Mouse (Mus musculus): Measurements from ENCODE around the gene Cspg5. TPM values are rescaled to one million over a fixed set of nuclear protein-coding genes. Genes with fewer than 3 reads are reported as not detected.

Gene Cspg5
- polyA plus RNA-seq (2016; fragmentation: Nextera tagmentation; extraction: Ambion mirVana), result 25.3 and 31.3 TPM in 2 replicates

GRCm38 (mm10) chr9:110243221-110243833, at the start of gene Cspg5:
Cspg5 (plus strand) TSS chr9:110243783.
- Histone ChIP-seq H3K4me3 (peak within 1 kb of the TSS; percentile 69; the same call in 1 of the 2 replicates), H3K36me3 (peaks cover 32% of the 10 kb centered on the region), H3K27ac (replicated peaks) (no peak within 1 kb of the TSS), H3K4me1 (peaks cover 17% of the 10 kb centered on the region), H3K4me2 (replicated peaks) (peak within 1 kb of the TSS; percentile 99), H3K9ac (replicated peaks) (no peak within 1 kb of the TSS), H3K27me3 (peaks cover 6% of the 10 kb centered on the region; the same call in 1 of the 2 replicates), H3K9me3 (no peaks in the 10 kb centered on the region)
- 91% methylated on average over 7 of the region's 7 CpGs for WGBS
- no peak for ATAC-seq (ENCODE audit: low FRiP score, low read depth)

GRCm38 (mm10) chr9:110199870-110200269, 43.7 kb upstream of the Cspg5 start:
- Histone ChIP-seq H3K27ac (replicated peaks) (no peak overlapping the region), H3K9me3 (no peaks in the 10 kb centered on the region), H3K27me3 (no peaks in the 10 kb centered on the region), H3K9ac (replicated peaks) (no peak overlapping the region), H3K4me3 (no peak overlapping the region), H3K4me2 (replicated peaks) (no peak overlapping the region), H3K36me3 (peaks cover 70% of the 10 kb centered on the region), H3K4me1 (no peaks in the 10 kb centered on the region; the same call in 1 of the 2 replicates)
- 91% methylated on average over 2 of the region's 2 CpGs for WGBS
- no peak for ATAC-seq (ENCODE audit: low FRiP score, low read depth)

- Histone ChIP-seq H3K4me1 (peaks cover 18% of the 10 kb centered on the region), H3K4me3 (no peak overlapping the region), H3K36me3 (peaks cover 73% of the 10 kb centered on the region), H3K27ac (replicated peaks) (peak overlapping the region; percentile 80), H3K9me3 (no peaks in the 10 kb centered on the region), H3K27me3 (no peaks in the 10 kb centered on the region), H3K4me2 (replicated peaks) (no peak overlapping the region), H3K9ac (replicated peaks) (no peak overlapping the region)
- ATAC-seq (ENCODE audit: low FRiP score, low read depth), result peak; percentile 80
- 22% methylated on average over 15 of the region's 15 CpGs for WGBS
These were observed 37.8 kb upstream of the Cspg5 start for GRCm38 (mm10) chr9:110205526-110206404.

GRCm38 (mm10) chr9:110206437-110206836, 37.1 kb upstream of the Cspg5 start:
- Histone ChIP-seq H3K9ac (replicated peaks) (no peak overlapping the region), H3K36me3 (peaks cover 77% of the 10 kb centered on the region), H3K4me3 (no peak overlapping the region), H3K27ac (replicated peaks) (peak overlapping the region; percentile 80; the same call in 1 of the 2 replicates), H3K27me3 (no peaks in the 10 kb centered on the region), H3K4me1 (peaks cover 18% of the 10 kb centered on the region), H3K9me3 (no peaks in the 10 kb centered on the region), H3K4me2 (replicated peaks) (no peak overlapping the region)
- 78% methylated on average over 2 of the region's 2 CpGs for WGBS
- ATAC-seq (ENCODE audit: low FRiP score, low read depth), result no peak

- no peak overlapping the region for H3K9ac ChIP-seq (replicated peaks)
- H3K27me3 ChIP-seq, result no peaks in the 10 kb centered on the region
- no peaks in the 10 kb centered on the region for H3K9me3 ChIP-seq
- no peak overlapping the region for H3K4me3 ChIP-seq
- H3K27ac ChIP-seq (replicated peaks), result no peak overlapping the region
- H3K4me1 ChIP-seq, result peaks cover 18% of the 10 kb centered on the region
- peaks cover 79% of the 10 kb centered on the region for H3K36me3 ChIP-seq
- H3K4me2 ChIP-seq (replicated peaks), result no peak overlapping the region
- no peak for ATAC-seq (ENCODE audit: low FRiP score, low read depth)
- WGBS, result 70% methylated on average over 7 of the region's 7 CpGs
These were observed 35.3 kb upstream of the Cspg5 start for GRCm38 (mm10) chr9:110208265-110208664.

GRCm38 (mm10) chr9:110208967-110209366, 34.6 kb upstream of the Cspg5 start:
- ATAC-seq (ENCODE audit: low FRiP score, low read depth), result no peak
- H3K27ac ChIP-seq (replicated peaks), result no peak overlapping the region
- no peak overlapping the region for H3K9ac ChIP-seq (replicated peaks)
- peaks cover 18% of the 10 kb centered on the region for H3K4me1 ChIP-seq
- H3K27me3 ChIP-seq, result no peaks in the 10 kb centered on the region
- H3K9me3 ChIP-seq, result no peaks in the 10 kb centered on the region
- H3K36me3 ChIP-seq, result peaks cover 79% of the 10 kb centered on the region
- H3K4me2 ChIP-seq (replicated peaks), result no peak overlapping the region
- no peak overlapping the region for H3K4me3 ChIP-seq
- WGBS, result 88% methylated on average over 3 of the region's 3 CpGs

GRCm38 (mm10) chr9:110224273-110224672, 19.3 kb upstream of the Cspg5 start:
- ATAC-seq (ENCODE audit: low FRiP score, low read depth), result no peak
- Histone ChIP-seq H3K27me3 (no peaks in the 10 kb centered on the region), H3K9me3 (no peaks in the 10 kb centered on the region), H3K4me3 (no peak overlapping the region), H3K27ac (replicated peaks) (no peak overlapping the region), H3K9ac (replicated peaks) (no peak overlapping the region), H3K4me1 (no peaks in the 10 kb centered on the region), H3K36me3 (peaks cover 92% of the 10 kb centered on the region), H3K4me2 (replicated peaks) (no peak overlapping the region)
- 94% methylated on average over 4 of the region's 4 CpGs for WGBS

- WGBS, result 97% methylated on average over 4 of the region's 4 CpGs
- Histone ChIP-seq H3K4me3 (no peak overlapping the region), H3K27me3 (no peaks in the 10 kb centered on the region), H3K27ac (replicated peaks) (no peak overlapping the region), H3K4me1 (no peaks in the 10 kb centered on the region), H3K36me3 (peaks cover 93% of the 10 kb centered on the region), H3K9ac (replicated peaks) (no peak overlapping the region), H3K4me2 (replicated peaks) (no peak overlapping the region), H3K9me3 (no peaks in the 10 kb centered on the region)
- no peak for ATAC-seq (ENCODE audit: low FRiP score, low read depth)
These were observed 17.4 kb upstream of the Cspg5 start for GRCm38 (mm10) chr9:110226191-110226590.

- Histone ChIP-seq H3K4me2 (replicated peaks) (no peak overlapping the region), H3K36me3 (peaks cover 91% of the 10 kb centered on the region), H3K4me1 (no peaks in the 10 kb centered on the region), H3K9me3 (no peaks in the 10 kb centered on the region), H3K27ac (replicated peaks) (no peak overlapping the region), H3K27me3 (no peaks in the 10 kb centered on the region), H3K4me3 (no peak overlapping the region), H3K9ac (replicated peaks) (no peak overlapping the region)
- 95% methylated on average over 6 of the region's 6 CpGs for WGBS
- ATAC-seq (ENCODE audit: low FRiP score, low read depth), result no peak
These were observed 14.9 kb upstream of the Cspg5 start for GRCm38 (mm10) chr9:110228671-110229070.

GRCm38 (mm10) chr9:110229112-110229511, 14.5 kb upstream of the Cspg5 start:
- no peaks in the 10 kb centered on the region for H3K9me3 ChIP-seq
- H3K27ac ChIP-seq (replicated peaks), result no peak overlapping the region
- H3K36me3 ChIP-seq, result peaks cover 91% of the 10 kb centered on the region
- WGBS, result 100% methylated on average over 1 of the region's 1 CpGs
- H3K27me3 ChIP-seq, result no peaks in the 10 kb centered on the region
- H3K4me3 ChIP-seq, result no peak overlapping the region
- no peak overlapping the region for H3K4me2 ChIP-seq (replicated peaks)
- no peaks in the 10 kb centered on the region for H3K4me1 ChIP-seq
- no peak for ATAC-seq (ENCODE audit: low FRiP score, low read depth)
- no peak overlapping the region for H3K9ac ChIP-seq (replicated peaks)

GRCm38 (mm10) chr9:110229566-110230248, 13.9 kb upstream of the Cspg5 start:
- Histone ChIP-seq H3K9ac (replicated peaks) (no peak overlapping the region), H3K4me3 (no peak overlapping the region), H3K9me3 (no peaks in the 10 kb centered on the region), H3K36me3 (peaks cover 91% of the 10 kb centered on the region), H3K27ac (replicated peaks) (0 out of 2 replicates have a peak overlapping the region, but pooled peaks have one; percentile 6), H3K4me1 (no peaks in the 10 kb centered on the region), H3K4me2 (replicated peaks) (no peak overlapping the region), H3K27me3 (no peaks in the 10 kb centered on the region)
- 86% methylated on average over 10 of the region's 10 CpGs for WGBS
- ATAC-seq (ENCODE audit: low FRiP score, low read depth), result no peak
